Mouse (Mus musculus) cortical plate, adult 2 months (tissue): ENCODE data around the gene Nmd3. TPM values are rescaled to one million over a fixed set of nuclear protein-coding genes. Genes with fewer than 3 reads are reported as not detected.

Source experiments
- H3K27ac ChIP-seq: fragments of 200-500 bp; 2 replicates; pipeline ENCODE4 v1.5.1; 2012; ENCODE audit warnings: low read length, control low read depth, inconsistent platforms; ENCODE audit not compliant: insufficient read depth
- H3K4me1 ChIP-seq: fragments of 200-500 bp; 2 replicates; pipeline ENCODE4 v1.6.1; 2011; ENCODE audit warnings: low read length; ENCODE audit not compliant: control insufficient read depth, insufficient read depth
- H3K4me3 ChIP-seq: fragments of 200-500 bp; 2 replicates; pipeline ENCODE4 v1.5.1; 2011; ENCODE audit warnings: mild to moderate bottlenecking, low read length, control low read depth; ENCODE audit not compliant: insufficient read depth
- CTCF ChIP-seq: fragments of 200-500 bp; IDR thresholded peaks from 2 replicates; pipeline ENCODE4 v1.5.1; 2011; ENCODE audit warnings: mild to moderate bottlenecking, control low read depth, low read length; ENCODE audit not compliant: insufficient read depth; ENCODE audit errors: extremely low read depth
- POLR2A ChIP-seq: fragments of 200-500 bp; IDR thresholded peaks from 2 replicates; pipeline ENCODE4 v1.6.1; 2011; ENCODE audit warnings: mild to moderate bottlenecking, low read length, control low read depth; ENCODE audit not compliant: insufficient read depth; ENCODE audit errors: extremely low read depth
- polyA plus RNA-seq: library from polyadenylated mRNA; depleted of rRNA; stranded (reverse); fragments of >200 nt; gene quantifications from 2 replicates; pipeline ENCODE4 v1.2.3, GENCODE M21; 2012

The Nmd3 gene
- polyA plus RNA-seq, 1 experiment, result 25.0 TPM

GRCm38 (mm10) chr3:69711907-69712600 lies 9.7 kb upstream of the Nmd3 start:
- Histone ChIP-seq H3K4me1 (0 out of 2 replicates have a peak, but pooled peaks cover 2% of the 10 kb centered on the region), H3K27ac (no peak overlapping the region)

DNA sequence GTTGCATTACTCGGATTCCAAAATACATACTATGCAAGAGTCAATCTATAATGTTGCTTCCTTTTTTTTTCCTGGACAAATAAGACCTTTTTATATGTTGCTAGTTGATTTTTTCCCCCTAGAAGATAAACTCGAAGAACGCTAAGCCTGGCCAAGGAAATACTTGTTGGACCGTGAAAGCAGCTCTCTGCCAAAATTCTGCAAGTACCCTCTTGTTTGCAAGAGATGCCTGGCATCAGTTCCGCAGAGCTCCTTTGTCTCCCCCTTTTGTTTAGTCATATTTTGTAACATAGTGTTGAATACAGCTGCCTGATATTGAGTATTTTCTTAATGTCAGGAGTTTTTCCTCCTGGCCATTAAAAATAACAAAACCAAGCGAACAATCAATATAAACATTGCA lies 4.3 kb upstream of the Nmd3 start:
- no peak overlapping the region for H3K4me3 ChIP-seq
- no peak for TF ChIP-seq CTCF
- TF ChIP-seq POLR2A, result no peak
- H3K27ac ChIP-seq, result no peak overlapping the region
- H3K4me1 ChIP-seq, result no peaks in the 10 kb centered on the region

More at GRCm38 (mm10) chr3:69711907-69712600, 9.7 kb upstream of the Nmd3 start:
- TF ChIP-seq POLR2A, result no peak
- no peak for TF ChIP-seq CTCF
- no peak overlapping the region for H3K4me3 ChIP-seq

- peak overlapping the region; percentile 62 for H3K27ac ChIP-seq
- peak overlapping the region; percentile 93 for H3K4me3 ChIP-seq
- TF ChIP-seq CTCF, result no peak
- no peak for TF ChIP-seq POLR2A
- H3K4me1 ChIP-seq, result peaks cover 1% of the 10 kb centered on the region; the same call in 1 of the 2 replicates
These were observed 542 bp downstream of the Nmd3 start for GRCm38 (mm10) chr3:69722187-69722867.

- Histone ChIP-seq H3K4me1 (peaks cover 1% of the 10 kb centered on the region; the same call in 1 of the 2 replicates), H3K27ac (no peak overlapping the region), H3K4me3 (peak overlapping the region; percentile 93)
- TF ChIP-seq CTCF, result no peak
These were observed 1.4 kb downstream of the Nmd3 start for GRCm38 (mm10) chr3:69723161-69723560.

DNA sequence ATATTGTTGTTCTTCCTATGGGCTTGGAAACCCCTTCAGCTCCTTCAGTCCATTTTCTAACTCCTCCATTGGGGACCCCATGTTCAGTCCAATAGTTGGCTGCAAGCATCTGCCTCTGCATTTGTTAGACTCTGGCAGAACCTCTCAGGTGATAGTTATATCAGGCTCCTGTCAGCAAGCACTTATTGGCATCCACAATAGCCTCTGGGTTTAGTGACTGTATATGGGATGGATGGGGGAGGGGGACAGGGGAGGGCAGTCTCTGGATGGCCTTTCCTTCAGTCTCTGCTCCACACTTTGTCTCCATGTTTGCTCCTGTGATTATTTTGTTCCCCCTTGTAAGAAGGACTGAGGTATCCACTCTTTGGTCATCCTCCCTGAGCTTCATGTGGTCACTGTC lies 9.1 kb downstream of the Nmd3 start:
- no peak overlapping the region for H3K27ac ChIP-seq
- H3K4me3 ChIP-seq, result no peak overlapping the region
- no peak for TF ChIP-seq POLR2A
- no peak for TF ChIP-seq CTCF
- no peaks in the 10 kb centered on the region for H3K4me1 ChIP-seq

- no peak for TF ChIP-seq POLR2A
- no peak for TF ChIP-seq CTCF
- no peak overlapping the region for H3K27ac ChIP-seq
- no peak overlapping the region for H3K4me3 ChIP-seq
- no peaks in the 10 kb centered on the region for H3K4me1 ChIP-seq
These were observed 12.2 kb downstream of the Nmd3 start for GRCm38 (mm10) chr3:69733939-69734338.

DNA sequence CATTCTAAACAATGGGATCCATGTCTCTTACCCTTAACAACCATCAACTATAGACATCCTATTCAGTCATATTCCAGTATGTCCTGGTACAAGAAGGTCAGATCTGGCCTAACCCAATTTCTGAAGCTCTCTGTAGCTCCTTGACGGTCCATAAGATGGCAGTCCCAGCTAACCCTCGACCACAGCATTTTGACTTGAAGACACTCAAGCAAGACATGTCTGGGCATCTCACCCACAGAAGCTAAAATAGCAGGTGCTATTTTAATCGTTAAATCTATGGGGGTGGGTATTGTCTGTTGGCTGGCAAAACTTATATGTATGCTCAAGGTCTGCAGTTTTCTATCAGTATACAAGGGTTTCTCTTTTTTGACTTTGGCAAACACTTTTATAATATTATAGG lies 33.4 kb downstream of the Nmd3 start:
- Histone ChIP-seq H3K27ac (no peak overlapping the region), H3K4me3 (no peak overlapping the region), H3K4me1 (no peaks in the 10 kb centered on the region; the same call in 1 of the 2 replicates)
- TF ChIP-seq POLR2A (no peak), CTCF (no peak)

GRCm38 (mm10) chr3:69755968-69756367 lies 34.2 kb downstream of the Nmd3 start:
- H3K4me3 ChIP-seq, result no peak overlapping the region
- no peak overlapping the region for H3K27ac ChIP-seq
- TF ChIP-seq POLR2A (no peak), CTCF (no peak)
- no peaks in the 10 kb centered on the region; the same call in none of the 2 replicates for H3K4me1 ChIP-seq

DNA sequence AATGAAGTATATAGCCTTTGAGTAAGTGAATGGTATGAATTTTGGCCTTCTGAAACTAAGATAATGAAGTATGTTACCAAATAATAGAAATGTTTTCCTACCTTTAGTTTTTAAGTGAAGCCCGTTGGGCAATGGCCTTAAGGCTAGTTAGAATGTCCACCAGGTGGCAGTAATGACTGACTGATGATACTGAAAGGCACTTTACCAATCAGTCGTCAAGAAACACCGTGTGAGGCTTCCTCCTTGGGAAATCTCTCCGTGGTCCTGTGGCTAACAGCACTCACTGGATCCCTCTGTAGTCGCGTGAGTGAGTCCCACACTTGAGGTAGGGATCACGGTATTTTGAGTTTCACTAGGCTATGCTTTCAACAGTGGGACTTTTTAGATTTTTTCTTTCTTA lies 34.7 kb downstream of the Nmd3 start:
- no peak overlapping the region for H3K27ac ChIP-seq
- H3K4me3 ChIP-seq, result no peak overlapping the region
- TF ChIP-seq CTCF, result peak; percentile 56; the same call in 1 of the 2 replicates
- TF ChIP-seq POLR2A, result no peak
- no peaks in the 10 kb centered on the region; the same call in none of the 2 replicates for H3K4me1 ChIP-seq

GRCm38 (mm10) chr3:69757456-69757855 lies 35.7 kb downstream of the Nmd3 start:
- Histone ChIP-seq H3K4me3 (no peak overlapping the region), H3K27ac (no peak overlapping the region), H3K4me1 (no peaks in the 10 kb centered on the region; the same call in none of the 2 replicates)
- TF ChIP-seq CTCF, result no peak
- no peak for TF ChIP-seq POLR2A
